Mouse (Mus musculus): Measurements from ENCODE around the gene Rabl3.

Gene Rabl3

GRCm38 (mm10) chr16:37546312-37546711 is 6.6 kb downstream of the Rabl3 start:
- no peak for DNase-seq (ENCODE audit: low read depth)

GRCm38 (mm10) chr16:37550266-37550665 is 10.6 kb downstream of the Rabl3 start:
- DNase-seq (ENCODE audit: low read depth): no peak

GRCm38 (mm10) chr16:37550981-37551380 is 11.3 kb downstream of the Rabl3 start:
- DNase-seq (ENCODE audit: low read depth): no peak

- no peak for DNase-seq (ENCODE audit: low read depth)
Observed at GRCm38 (mm10) chr16:37552824-37553223, 13.1 kb downstream of the Rabl3 start.

GRCm38 (mm10) chr16:37562414-37562813 is 22.7 kb downstream of the Rabl3 start:
- DNase-seq (ENCODE audit: low read depth): no peak

GRCm38 (mm10) chr16:37562961-37563360 is 23.3 kb downstream of the Rabl3 start:
- no peak for DNase-seq (ENCODE audit: low read depth)

- no peak for DNase-seq (ENCODE audit: low read depth)
Observed at GRCm38 (mm10) chr16:37565117-37565516, 25.4 kb downstream of the Rabl3 start.

GRCm38 (mm10) chr16:37566107-37566506 is 26.4 kb downstream of the Rabl3 start:
- DNase-seq (ENCODE audit: low read depth): no peak

- no peak for DNase-seq (ENCODE audit: low read depth)
Observed at GRCm38 (mm10) chr16:37567113-37568050, 27.7 kb downstream of the Rabl3 start.

- DNase-seq (ENCODE audit: low read depth): no peak
Observed at GRCm38 (mm10) chr16:37571554-37571953, 31.9 kb downstream of the Rabl3 start.

GRCm38 (mm10) chr16:37572117-37572754 is 32.6 kb downstream of the Rabl3 start:
- no peak for DNase-seq (ENCODE audit: low read depth)

- peak; percentile 5 for DNase-seq (ENCODE audit: low read depth)
Observed at GRCm38 (mm10) chr16:37573061-37573460, 33.4 kb downstream of the Rabl3 start.

GRCm38 (mm10) chr16:37575325-37575724 is 35.6 kb downstream of the Rabl3 start:
- DNase-seq (ENCODE audit: low read depth): no peak

- no peak for DNase-seq (ENCODE audit: low read depth)
Observed at GRCm38 (mm10) chr16:37579591-37579990, 39.9 kb downstream of the Rabl3 start.

- DNase-seq (ENCODE audit: low read depth): no peak
Observed at GRCm38 (mm10) chr16:37579994-37580393, 40.3 kb downstream of the Rabl3 start, which contains the start of gene Hgd. Gene Hgd (plus strand): TSS chr16:37580153.

GRCm38 (mm10) chr16:37580651-37581050 is 41.0 kb downstream of the Rabl3 start:
- no peak for DNase-seq (ENCODE audit: low read depth)

- DNase-seq (ENCODE audit: low read depth): no peak
Observed at GRCm38 (mm10) chr16:37581901-37582300, 42.2 kb downstream of the Rabl3 start.

- no peak for DNase-seq (ENCODE audit: low read depth)
Observed at GRCm38 (mm10) chr16:37583306-37583705, 43.6 kb downstream of the Rabl3 start.

GRCm38 (mm10) chr16:37583801-37584200 is 44.1 kb downstream of the Rabl3 start:
- no peak for DNase-seq (ENCODE audit: low read depth)

- DNase-seq (ENCODE audit: low read depth): no peak
Observed at GRCm38 (mm10) chr16:37584218-37585035, 44.7 kb downstream of the Rabl3 start.

GRCm38 (mm10) chr16:37585129-37585563 is 45.5 kb downstream of the Rabl3 start:
- DNase-seq (ENCODE audit: low read depth): no peak

GRCm38 (mm10) chr16:37590921-37591320 is 51.2 kb downstream of the Rabl3 start:
- DNase-seq (ENCODE audit: low read depth): no peak
